Mouse (Mus musculus): ENCODE measurements at regions not wholly inside any gene's neighbourhood (a gene's known extent, or its start where the extent isn't known, plus 50 kb on each side); places are given as distances from the start of the nearest gene placed in this dataset.

- no peak for DNase-seq (ENCODE audit: low spot score)
Observed at GRCm38 (mm10) chr12:13677266-13677665, 408.3 kb downstream of the Nbas start.

GRCm38 (mm10) chr12:13669453-13669852 lies 400.5 kb downstream of the Nbas start:
- no peak for DNase-seq (ENCODE audit: low spot score)

GRCm38 (mm10) chr12:13668485-13669022 lies 399.6 kb downstream of the Nbas start:
- DNase-seq (ENCODE audit: low spot score): no peak

- no peak for DNase-seq (ENCODE audit: low spot score)
Observed at GRCm38 (mm10) chr12:13639336-13639735, 370.4 kb downstream of the Nbas start.

All from lung, postnatal 25 days (tissue).